Mouse (Mus musculus) brain, embryonic 14.5 days (tissue): ENCODE results near the gene Sinhcaf.

Source experiments
- CTCF ChIP-seq: fragments of 200-500 bp; IDR thresholded peaks from 2 replicates; pipeline ENCODE4 v1.5.1; 2012; ENCODE audit warnings: inconsistent platforms, mild to moderate bottlenecking, moderate library complexity, borderline replicate concordance; ENCODE audit not compliant: insufficient read depth, insufficient read length; ENCODE audit errors: extremely low read depth
- POLR2A ChIP-seq: fragments of 200-500 bp; IDR thresholded peaks from 2 replicates; pipeline ENCODE4 v1.6.1; 2012; ENCODE audit warnings: mild to moderate bottlenecking, inconsistent platforms, borderline replicate concordance; ENCODE audit not compliant: poor library complexity, insufficient read depth, insufficient read length, severe bottlenecking; ENCODE audit errors: extremely low read depth

DNA sequence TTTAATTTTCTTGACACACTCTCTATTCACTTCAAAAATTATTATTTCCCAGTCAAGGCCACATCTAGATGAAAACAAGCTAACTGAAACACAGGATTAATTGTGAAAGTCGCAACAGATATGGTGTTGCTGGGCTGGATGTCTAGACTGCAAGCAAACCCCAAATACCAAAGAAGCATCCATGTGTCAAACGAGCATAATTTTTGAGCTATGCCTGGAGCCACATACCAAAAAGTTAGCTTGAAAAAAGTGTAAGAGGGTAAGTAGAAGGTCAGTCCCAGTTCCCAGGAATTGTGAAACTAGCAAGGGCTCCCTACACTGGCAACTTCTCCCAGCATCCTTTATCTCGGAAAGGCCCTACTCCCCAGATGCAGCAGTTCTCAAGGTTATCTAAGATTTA is 2.6 kb downstream of the Sinhcaf start:
- TF ChIP-seq CTCF: no peak
- TF ChIP-seq POLR2A: no peak
